Mouse (Mus musculus) CD8-positive naive resting alpha-beta T cell, adult 57 days (primary cell): ENCODE data around the gene Sox6. TPM values are rescaled to one million over a fixed set of nuclear protein-coding genes. Genes with fewer than 3 reads are reported as not detected.

ENCODE experiments used
- total RNA-seq: library from RNA; stranded (reverse); gene quantifications from one replicate; pipeline ENCODE4 v1.2.4, GENCODE M21; 2023

Gene Sox6
- total RNA-seq = not detected

GRCm38 (mm10) chr7:116038511-116038910 is at the start of gene Sox6:
TSS of gene Sox6 (minus strand) at chr7:116038796.

GRCm38 (mm10) chr7:116084366-116084765 is 45.8 kb upstream of the Sox6 start, which contains the start of gene Gm4353:
TSS of gene Gm4353 (minus strand) at chr7:116084635.

DNA sequence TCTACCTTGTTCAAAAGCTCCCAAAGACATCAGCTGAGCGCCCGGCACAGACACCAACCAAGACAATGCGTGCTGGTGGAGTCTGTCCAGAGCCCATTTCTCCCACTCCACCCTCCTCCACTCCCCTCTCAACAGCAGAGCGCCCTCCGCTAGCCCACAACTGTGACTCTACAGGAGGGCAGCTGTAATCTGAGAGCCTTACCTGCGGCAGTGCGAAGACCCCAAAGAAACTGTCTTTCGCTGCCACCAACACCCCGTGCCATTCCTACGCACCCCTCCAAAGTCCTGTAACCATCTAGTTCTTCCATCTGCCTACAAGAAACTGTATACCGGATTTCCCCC is 571 bp upstream of the Sox6 start, which contains the start of gene 1110004F10Rik:
TSS of gene 1110004F10Rik (plus strand) at position 202 of the 342 bp plus-strand sequence.

Other genes with a start within 250 kb of the Sox6 start
- gene 1110004F10Rik, start 601 bp upstream of the Sox6 start, total RNA-seq = 67.2 TPM
- 3.4 TPM for gene Gm4353, start 45.8 kb upstream of the Sox6 start, total RNA-seq